Mouse (Mus musculus) adrenal gland, postnatal 10 days (tissue): Measurements from ENCODE around the gene Osgin1. TPM values are rescaled to one million over a fixed set of nuclear protein-coding genes. Genes with fewer than 3 reads are reported as not detected.
A peak's percentile ranks its signal among the peaks of the same experiment; 100 is the strongest.

Experiments used
- DNase-seq: peaks from one replicate; pipeline ENCODE4 v3.0.0; 2021; ENCODE audit warnings: mixed read lengths
- total RNA-seq, 2 experiments: library from RNA; stranded (reverse); gene quantifications; 2 replicates each; pipeline ENCODE4 v1.2.3; 2021

Osgin1 gene
- total RNA-seq, 2 experiments from 2014 or later, result 72.1 to 81.4 TPM

DNA sequence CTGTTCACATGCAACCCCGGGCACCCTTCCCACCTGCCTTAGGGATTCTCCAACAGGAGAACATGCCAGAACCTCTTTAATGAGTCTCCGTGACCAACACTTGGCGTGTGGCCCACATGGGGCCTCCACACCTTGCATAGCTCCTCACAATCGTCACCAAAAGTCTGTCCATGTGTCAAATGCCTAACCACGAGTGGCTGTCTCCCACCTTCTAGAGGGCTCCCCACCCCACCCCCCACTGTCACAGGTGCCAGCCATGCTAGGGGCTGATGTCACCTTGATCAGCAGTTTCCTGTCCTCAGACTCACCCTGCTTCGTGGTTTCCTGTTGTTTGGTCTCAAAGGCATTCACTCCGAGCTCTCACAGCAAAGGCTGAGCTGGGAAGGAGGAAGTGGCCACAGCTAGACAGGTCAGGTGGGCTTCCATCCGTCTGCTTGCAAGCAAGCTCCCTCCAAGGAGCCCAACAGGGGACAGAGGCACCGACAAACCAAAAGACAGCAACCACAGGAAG is 10.2 kb upstream of the Osgin1 start:
- DNase-seq, result peak; percentile 69

DNA sequence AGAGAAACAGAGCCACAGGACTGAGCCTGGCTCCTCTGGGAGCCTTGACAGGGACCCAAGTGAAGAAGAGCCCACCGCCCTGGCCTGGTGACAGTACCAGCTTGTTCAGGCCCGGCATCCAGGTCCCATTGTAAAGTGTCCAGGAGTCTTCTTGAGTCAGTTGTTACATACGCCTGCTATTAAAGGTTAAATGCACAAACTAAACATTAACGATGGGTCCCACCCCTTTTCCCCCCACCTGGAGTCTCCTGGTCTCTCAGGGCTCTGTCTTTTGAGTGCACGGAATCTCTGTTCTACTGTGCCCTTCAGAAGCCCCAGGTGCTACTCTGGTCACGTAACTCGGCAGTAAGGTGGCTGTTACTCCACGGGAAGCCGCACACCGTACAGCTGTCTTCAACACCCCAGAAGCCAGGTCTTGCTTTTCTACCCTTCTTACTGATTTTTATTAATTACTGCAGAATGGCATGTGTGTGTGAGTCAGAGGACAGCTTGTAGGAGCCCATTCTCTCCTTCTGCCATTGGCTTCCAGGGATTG is 9.7 kb upstream of the Osgin1 start:
- DNase-seq, result no peak

DNA sequence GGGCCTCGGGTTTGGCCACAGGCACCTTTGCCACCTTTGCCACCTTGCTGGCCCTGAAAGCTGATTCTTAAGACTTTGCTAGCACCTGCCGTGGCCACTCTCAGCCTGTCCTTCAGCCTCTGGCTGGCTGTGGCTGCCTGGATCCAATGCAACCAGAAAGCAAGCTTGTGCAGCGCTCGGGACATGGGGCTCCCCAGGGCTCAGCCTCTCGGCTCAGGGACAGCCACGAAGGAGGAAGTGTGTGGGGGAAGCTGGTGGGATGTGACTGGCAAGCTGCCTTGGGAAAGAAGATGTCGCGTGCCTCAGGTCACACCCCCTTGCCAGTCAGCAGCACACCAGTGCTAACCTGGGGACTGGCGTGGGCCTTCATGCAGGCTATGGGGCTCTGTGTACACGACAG is 9.2 kb upstream of the Osgin1 start:
- no peak for DNase-seq

DNA sequence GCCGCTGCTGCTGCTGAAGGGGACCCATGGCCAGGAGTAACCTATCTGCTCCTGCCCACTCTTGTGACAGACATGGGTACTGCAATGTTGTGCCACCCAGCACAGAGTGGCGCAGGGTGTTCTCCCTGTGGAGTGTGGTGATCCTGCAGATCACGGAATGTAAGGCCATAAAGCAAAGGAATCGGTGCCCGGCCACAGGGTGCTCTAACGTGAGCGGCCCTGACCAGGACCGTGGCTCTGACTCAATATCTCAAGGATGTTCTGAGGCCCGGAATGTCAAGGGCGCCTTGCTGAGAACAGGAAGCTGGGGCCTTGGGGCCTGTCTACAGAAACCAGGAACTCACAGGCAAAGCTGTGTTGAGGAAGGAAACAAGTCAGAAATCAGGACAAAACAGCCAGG is 8.4 kb upstream of the Osgin1 start:
- peak; percentile 85 for DNase-seq

DNA sequence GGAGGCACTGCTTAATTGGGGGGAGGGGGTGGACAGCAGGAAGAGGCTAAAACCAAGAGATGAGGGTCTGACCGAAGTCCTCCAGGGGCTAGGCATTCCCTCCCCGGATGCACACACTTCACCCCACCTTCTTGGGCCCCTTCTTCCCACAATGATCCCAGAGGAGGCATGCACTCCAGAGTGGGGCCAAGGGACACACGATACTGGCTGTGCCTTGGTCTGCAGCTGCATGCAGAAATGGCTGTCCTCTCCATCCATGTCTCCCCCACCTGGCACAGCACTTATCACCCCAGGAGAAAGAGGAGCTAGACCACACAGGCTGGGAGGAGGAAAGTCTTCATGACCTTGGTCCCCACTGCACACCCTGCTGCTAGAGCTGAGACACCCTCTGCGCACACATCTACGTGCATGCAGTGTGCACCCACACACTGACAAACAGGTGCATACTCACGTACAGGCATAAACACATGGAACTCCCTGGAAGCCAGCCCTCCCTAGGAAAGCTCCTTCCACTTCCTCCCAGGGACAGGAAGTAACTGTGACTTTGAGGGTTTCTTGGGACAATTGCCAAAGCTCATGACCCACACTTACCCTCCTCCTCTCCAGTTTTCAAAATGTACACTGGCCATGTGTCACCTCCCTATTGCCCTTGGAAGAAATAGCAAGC is 7.7 kb upstream of the Osgin1 start:
- peak; percentile 61 for DNase-seq

DNA sequence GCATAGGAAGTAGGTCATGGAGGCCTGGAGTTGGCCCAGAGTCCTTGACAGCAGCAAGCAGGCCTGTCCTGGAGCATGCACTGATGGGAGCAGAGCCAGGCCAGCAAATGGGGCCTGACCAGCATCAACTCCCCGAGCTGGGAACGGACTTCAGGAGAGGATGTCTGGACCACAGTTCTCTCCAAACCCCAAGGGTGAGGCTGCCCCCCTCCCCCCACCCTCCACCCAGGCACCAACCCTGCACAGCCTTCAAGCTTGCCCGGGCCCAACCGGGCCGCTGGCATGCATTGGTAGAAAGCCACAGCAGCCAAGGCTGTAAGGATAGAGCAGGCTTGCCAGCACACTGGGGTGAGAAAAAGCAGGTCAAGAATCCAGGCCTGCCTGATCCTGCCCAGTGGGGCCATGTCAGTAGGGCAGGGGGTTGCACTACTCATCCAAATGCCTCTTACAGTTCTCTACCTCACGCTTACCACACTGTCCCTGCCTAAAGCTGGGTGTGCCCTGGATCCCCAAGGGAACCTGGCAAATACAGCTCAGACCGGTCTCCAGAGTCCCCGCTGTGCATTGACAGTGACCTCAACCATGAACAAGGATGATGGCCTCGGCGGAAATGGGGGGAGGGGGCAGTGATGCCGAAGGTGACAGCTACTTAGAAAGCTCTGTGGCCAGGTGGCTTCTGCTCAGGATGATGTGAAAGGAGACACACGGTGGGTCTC is 6.1 kb upstream of the Osgin1 start:
- peak; percentile 76 for DNase-seq

DNA sequence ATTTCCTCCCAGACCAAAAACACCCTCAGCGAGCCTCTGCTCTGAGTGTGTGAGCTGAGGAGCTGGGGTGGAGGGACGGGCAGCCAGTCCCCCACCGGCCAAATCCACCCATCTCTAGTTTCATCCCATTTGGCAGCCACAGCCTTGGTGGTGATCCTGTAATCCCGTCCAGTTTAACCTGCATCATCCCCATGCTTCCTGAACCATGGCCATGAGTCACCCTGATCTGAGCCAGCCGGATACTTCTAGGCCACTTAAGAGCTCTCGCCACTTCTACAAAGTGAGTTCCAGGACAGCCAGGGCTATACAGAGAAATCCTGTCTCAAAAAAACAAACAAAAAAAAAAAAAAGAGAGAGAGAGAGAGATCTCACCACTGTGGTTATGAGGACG is 5.6 kb upstream of the Osgin1 start:
- no peak for DNase-seq

DNA sequence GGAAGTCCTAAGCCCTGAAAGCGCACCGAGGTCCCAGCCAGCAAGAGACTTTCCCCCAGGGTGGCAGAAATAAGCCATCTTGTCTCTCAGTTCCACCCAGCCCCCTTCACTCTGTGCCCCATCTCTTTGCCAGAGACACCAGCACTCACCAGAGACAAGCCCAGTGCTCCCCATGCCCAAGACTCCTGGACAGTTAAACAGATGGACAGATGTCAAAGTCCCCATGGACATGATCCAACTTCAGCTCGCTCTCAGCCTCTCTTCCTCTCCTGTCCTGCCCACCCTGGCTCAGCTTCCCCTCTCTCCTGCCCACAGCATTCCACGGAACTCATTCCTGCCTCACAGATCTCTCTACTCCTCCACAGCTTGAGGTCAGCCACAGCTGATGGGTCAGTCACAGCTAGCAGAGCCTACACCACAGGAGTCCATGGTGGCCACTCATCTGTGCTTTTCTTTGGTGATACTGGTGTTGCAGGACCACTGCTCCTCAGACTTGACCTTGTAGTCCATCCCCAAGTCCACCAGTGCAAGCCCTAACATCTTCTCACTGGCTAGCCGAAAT is 5.1 kb upstream of the Osgin1 start:
- DNase-seq, result no peak

DNA sequence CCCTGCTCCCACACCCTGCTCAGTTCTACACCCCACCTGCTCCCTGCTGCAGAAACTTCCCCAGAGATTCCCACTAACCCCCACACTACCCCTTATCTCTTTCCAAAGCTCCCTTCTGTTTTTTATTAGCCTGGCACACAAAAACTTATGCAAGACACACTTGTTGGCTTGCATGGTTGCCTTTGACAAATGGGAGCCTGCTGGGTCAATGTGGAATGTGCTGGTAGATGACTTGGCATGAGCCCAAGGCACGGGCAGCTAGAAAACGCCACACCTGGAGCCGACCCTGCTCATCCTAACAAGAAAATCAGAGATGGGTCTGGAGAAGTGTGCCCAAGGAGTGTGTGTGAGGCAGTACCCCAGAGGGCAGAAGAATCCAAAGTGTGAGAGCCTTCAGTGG is 4.4 kb upstream of the Osgin1 start:
- no peak for DNase-seq

DNA sequence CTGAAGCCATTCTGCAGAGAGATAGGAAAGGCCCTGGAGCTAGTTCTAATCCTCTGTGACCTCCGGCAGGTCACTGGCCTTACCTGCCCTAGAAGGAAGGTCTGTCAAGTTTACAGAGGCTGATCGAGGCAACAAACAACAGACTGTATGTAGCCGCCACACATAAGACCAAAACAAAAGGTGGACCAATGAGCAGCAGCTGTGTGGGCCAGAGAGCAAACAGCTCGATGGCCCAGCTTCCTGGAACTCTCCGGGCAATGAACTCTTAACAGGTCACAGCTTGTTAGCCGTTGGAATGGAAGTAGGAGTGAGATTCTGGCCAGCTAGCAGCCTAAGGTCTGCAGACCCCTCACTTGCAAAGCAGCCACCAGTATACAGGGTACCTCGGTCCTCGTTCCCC is 3.7 kb upstream of the Osgin1 start:
- no peak for DNase-seq

DNA sequence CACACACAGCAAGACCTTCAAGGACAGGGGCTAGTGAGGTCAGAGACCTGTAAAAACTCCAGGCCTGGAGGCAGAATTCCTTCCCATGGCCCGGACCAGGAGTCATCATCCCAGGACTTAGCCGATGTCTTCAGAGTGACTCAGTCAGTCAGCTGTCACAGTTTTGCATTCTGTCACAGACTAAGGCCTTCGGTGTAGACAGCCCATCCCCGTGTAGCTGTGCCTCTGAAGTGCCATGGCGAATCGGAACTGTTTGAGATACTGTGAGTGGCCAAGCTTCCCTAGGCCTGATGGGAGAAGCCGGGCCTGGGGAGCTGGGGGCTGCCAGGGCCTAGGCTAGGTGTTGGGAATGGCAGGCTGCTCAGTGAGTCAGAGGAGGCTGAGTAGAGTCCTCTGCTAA is 3.2 kb upstream of the Osgin1 start:
- DNase-seq, result no peak

DNA sequence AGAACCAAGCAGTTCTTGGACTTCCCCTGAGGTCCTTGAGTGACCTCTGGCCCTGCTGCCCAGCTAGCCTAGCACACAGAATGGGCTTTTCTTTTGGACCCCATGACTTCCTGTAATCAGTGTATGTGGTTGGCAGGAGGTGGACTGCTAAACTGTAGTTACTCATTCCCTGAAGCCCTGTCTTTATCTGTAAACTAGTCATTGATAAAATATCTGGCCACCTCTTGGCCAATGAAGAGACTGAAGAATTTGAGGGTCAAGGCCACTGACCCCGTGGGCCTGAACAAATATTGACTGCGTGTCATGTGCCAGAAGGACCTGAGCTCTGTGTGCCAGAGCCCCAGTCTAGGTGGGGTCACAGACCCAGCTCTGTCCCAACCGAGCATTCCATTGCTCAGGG is 1.6 kb upstream of the Osgin1 start:
- no peak for DNase-seq

DNA sequence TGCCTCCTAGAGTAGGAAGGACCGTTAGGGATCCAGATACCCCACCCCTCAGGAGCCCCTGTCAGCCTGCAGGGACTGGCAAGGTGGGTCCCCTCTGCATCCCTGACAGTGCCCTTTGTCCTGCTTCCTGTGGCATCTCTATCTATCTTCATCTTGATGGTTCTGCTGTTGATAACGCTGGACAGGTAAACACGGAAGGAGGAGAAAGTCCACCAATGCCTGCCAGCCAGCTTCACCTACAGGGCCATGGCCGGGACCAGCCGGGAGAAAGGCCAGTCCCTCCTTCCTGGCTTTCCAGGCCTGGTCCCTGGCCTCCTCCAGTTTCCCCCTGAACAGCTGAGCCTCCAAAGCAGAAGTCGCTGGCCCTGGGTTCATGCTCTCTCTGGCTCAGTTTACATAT is 645 bp downstream of the Osgin1 start:
- DNase-seq, result no peak

DNA sequence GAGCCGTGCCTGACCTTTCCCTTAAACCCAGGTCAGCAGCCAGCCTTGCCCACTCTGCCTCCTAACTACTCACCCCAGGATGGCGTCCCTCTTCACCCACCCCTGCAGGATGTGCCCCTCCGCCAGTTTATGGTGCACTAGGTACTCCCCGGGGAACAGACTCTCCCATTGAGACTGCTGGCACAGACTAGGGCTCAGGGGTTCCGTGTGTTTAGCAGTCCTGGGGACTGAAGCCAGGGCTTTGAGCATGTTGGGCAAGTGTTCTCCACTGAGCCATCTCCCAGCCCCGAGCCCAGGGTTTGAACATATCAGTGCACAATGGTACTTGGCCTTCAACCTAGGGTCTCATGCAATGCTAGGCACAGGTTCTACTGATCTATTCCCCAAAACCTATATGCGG is 1.6 kb downstream of the Osgin1 start:
- DNase-seq, result no peak

DNA sequence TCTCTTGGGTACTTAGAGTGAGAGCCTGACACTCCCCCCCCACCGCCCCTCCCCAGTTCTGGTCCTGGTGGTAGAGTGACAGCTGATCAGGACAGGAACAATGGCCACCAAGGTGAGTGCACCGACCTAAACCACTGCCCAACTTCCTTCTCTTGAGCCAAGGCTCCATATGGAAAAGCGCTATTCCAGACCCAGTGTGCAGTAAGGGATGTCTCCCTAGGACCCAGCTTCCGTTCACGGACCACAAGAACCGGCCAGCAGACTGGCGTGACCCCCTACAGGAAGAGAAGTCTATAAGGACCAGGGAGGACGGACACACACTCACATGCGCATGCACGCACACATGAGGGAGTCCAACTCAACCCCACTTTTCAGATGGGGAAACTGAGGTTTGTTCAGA is 2.4 kb downstream of the Osgin1 start:
- DNase-seq, result no peak

DNA sequence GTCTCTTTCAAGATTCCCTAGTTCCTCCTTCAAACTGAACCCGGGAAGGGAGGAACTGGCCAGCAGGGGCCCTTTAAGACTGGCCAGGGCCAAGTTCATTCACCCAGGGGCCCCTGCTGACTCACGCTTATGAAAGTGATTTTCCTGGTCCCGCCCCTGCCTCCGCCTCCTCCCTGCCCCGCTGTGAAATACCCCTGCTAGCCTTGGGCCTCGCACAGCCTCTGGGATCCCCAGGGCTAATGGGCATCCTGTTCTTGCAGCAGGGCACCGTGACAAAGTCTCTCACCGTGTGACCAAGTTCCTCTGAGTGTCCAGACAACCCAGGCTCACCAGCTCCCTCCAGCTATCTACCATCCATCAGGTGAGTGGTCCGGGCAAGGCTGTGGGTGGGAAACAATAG is 3.0 kb downstream of the Osgin1 start:
- peak; percentile 96 for DNase-seq

DNA sequence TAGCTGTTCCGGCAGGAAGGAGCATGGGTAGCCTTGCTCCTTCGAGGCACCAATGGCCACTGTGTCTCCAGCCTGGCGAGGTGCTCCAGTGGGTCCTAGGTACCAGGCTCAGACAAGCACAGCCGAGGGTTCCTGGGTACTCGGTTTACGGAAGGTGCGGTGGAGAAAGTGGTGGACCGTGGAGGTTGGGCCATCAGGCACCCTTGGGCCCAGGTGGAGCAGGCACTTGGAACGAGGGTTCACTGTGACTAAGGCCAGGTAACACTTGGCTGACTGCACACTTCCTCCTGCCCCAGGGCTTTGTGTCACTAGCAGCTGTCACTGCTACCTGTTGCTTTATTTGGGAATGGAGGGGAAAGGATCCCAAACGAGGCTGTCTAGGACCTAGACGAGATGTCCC is 3.6 kb downstream of the Osgin1 start:
- no peak for DNase-seq

DNA sequence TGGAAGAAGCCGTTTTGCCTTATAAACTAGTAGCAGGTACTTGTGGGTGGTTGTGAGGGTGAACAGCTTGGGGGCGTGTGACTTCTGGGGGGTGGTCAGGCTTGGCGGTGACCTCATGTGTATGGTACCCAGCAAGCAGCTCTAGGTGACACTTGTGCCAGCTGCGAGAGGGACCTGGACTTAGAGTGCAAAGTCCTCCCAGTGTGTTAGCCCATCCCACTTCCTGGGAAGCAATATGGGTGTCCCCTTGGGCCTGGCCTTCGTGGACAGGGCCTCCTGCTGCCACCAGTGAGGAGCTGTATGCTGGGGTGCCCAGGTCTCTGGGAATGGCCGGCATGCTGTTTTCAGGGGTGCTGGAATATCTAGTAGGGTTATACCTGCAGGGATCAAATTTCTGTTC is 5.0 kb downstream of the Osgin1 start:
- DNase-seq, result no peak

DNA sequence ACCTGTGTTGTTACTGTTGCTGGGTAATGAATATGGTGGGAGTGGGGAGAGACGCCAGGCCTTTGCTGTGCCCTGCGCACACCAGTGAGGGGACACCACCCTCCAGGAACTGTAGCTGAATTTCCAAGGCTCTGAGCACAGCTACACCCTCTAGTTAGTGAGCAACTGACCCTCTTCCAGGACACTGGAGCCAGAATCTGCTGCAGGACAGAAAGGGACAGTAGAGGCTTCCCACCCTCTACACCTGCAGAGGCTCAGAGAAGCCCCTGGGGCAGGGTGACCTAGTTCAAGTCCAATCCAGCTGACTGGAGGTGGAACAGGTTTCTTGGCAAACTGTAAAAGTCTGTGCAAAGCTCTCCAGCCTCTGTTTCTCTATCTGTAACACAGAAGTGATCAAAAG is 5.5 kb downstream of the Osgin1 start:
- no peak for DNase-seq

DNA sequence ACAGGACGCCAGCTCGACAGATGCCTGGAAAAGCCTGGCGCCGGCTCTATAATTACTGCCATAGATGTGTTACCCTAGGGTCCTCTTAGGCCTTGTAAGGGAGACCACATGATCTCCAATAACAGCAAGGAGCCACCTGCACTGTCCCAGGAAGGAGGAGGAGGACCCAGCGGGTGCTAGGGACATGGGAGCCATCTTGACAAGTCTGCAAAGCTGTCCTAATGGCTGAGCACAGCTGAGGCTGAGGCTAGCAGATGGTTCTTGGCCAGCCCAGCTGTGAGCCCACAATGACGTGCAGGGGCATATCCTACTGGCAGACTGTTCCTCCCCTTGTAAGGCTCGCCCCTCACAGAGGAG is 5.9 kb downstream of the Osgin1 start:
- no peak for DNase-seq

DNA sequence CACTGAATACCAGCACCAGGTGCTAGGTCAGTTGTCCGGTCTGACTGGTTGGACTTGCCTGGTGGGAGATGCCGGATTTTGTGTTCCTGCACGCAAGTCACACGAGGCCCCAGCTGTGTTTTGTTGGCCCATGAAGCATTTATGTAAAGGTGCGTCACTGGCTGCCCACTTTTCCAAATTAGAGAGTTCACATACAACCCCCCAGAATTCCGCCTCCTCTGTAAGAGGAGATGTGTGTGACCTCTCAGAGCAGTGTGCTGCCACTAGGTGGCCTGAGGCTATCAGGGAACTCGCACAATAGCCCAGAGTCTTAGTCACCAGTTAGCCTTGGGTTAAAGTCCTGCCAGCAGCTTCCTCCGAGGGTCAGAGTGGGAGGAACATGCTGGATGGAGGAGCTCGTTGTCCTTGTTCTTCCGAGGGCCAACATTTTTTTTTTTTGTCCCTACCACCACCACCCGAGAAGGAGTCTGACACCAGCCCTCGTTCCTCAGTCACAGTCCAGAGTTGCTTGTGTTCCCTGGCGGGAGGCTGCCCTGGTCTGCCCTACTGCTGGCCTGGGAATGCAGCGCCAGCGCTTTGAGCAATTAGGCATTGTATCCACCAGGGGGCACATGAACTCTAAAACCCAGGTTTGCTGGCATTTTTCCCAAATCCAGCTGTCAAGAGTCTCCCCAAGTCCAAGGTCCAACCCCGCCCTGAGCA is 6.5 kb downstream of the Osgin1 start:
- peak; percentile 86 for DNase-seq

DNA sequence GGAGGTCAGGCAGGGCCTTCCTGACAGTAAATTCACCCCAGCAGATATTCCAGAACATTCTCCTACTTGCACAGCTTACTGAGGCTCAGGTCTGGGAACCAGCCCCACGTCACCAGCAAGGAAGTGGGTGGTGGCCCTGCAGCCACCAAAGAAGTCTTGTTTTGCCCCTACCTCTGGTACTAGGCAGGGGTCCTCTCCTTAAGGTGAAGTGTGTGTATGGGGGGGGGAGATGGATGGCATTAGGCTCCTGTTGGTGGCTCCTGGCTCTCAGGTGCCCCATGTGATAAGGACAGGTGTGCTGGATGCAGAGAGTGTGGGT is 7.0 kb downstream of the Osgin1 start:
- DNase-seq, result no peak

DNA sequence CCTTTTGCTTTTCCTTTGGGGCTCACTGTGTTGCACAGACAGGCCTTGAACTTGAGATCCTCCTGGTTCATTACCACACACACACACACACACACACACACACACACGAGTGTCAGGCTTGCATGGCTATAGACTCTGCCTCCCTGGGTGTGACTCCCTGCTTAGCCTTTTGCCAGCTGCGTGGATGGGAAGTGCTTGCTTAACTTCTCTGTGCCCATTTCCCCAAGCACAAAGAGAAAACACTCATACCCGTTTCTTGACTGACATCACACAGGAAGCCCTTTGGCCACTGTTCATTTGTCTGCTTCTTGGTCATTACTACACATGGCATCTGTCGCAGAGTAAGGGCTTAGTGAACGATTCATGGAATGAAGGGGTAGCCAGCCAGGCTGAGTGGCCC is 8.1 kb downstream of the Osgin1 start:
- no peak for DNase-seq
